Mouse (Mus musculus) E14TG2a.4 (cell line): ENCODE results near the gene Gcsam.

ENCODE experiments used
- CTCF ChIP-seq: conservative IDR thresholded peaks from 2 replicates; pipeline ENCODE4 v1.5.1; 2014; ENCODE audit warnings: low read length
- NANOG ChIP-seq: IDR thresholded peaks from 2 replicates; pipeline ENCODE4 v1.6.1; 2014; ENCODE audit warnings: borderline replicate concordance, low read length, mixed read lengths
- POU5F1 ChIP-seq: IDR thresholded peaks from 2 replicates; pipeline ENCODE4 v1.6.1; 2014; ENCODE audit warnings: low read length, borderline replicate concordance

GRCm38 (mm10) chr16:45579883-45580282, 30.3 kb upstream of the Gcsam start:
- peak; percentile 12 for TF ChIP-seq CTCF
- TF ChIP-seq POU5F1, result no peak
- no peak for TF ChIP-seq NANOG
